Mouse (Mus musculus): ENCODE measurements around the gene Fgfr2. TPM values are rescaled to one million over a fixed set of nuclear protein-coding genes. Genes with fewer than 3 reads are reported as not detected.

The Fgfr2 gene
- polyA plus RNA-seq, 1 experiment from 2014 or later, result 11.4 TPM

DNA sequence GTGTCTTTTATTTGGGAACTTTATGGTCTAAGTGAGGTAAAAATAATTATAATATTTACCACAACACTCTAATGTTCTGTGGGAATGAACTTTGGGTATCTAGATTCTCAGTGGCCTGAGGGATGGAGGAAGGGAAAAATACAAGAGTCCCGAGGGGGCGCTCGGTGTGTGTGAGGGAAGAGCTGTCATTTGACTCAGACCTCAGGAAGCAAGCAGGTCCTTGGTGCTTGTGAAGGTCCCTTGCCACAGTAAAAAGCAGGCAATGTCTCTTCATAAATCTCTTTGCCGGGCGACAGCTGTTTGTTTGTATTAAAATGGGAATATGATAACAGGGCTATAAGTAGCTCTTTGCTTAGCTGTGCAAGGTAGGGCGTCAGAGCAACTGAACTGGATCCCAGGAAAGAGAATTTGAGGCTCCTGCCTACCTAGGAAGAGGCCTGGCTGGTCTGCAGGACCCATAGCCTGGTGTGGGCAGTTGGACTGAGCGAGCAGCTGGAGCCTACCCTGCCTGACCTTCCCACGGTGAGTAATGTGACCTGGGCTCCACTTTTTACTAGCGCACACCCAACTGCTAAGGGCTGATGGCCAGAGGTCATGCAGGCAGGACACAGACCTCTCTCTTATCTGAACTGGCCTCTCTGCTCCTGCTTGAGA, 2554.2 kb downstream of the Fgfr2 start:
- H3K4me3 ChIP-seq (ENCODE audit: low read depth, low read length), result no peak overlapping the region
- H3K4me2 ChIP-seq (ENCODE audit: low read depth, low read length), result no peak overlapping the region
- no peak overlapping the region; the same call in 1 of the 2 replicates for H3K27ac ChIP-seq (ENCODE audit: low read length)
- no peaks in the 10 kb centered on the region for H3K4me1 ChIP-seq (ENCODE audit: control insufficient read depth, low read depth, low read length)
- no peaks in the 10 kb centered on the region for H3K36me3 ChIP-seq (ENCODE audit: control insufficient read depth, insufficient read depth)
- 57% methylated on average over 9 of the region's 9 CpGs for WGBS (ENCODE audit: insufficient replicate concordance)
- H3K27me3 ChIP-seq (ENCODE audit: control insufficient read depth, insufficient read depth, low read depth, low read length), result no peaks in the 10 kb centered on the region
- no peaks in the 10 kb centered on the region for H3K9me3 ChIP-seq (replicated peaks; ENCODE audit: control insufficient read depth, low read length)
- peak; percentile 84 for ATAC-seq (ENCODE audit: low read depth)
- H3K9ac ChIP-seq (ENCODE audit: low read depth, low read length), result no peak overlapping the region

DNA sequence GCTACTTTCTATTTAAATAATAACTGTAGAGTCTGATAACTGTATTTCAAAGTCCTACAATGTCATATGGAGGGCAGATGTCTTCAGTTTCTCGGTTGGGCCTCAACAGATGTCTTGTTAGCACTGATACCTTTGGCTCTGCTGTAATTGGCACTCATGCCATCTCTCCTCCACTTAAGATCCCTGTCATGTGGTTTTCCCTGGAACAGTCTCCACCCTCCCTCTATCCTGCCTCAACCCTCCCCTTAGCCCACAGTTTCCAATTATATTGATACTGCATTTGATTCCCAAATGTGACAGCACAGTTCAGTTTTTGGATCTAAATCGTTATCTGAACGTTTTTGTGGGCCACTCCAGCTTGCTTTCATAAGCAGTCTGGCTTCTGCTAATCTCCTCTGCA, 2558.6 kb downstream of the Fgfr2 start:
- ATAC-seq (ENCODE audit: low read depth), result no peak
- Histone ChIP-seq H3K4me1 (ENCODE audit: control insufficient read depth, low read depth, low read length) (no peaks in the 10 kb centered on the region; the same call in 1 of the 2 replicates), H3K27ac (ENCODE audit: low read length) (no peak overlapping the region), H3K27me3 (ENCODE audit: control insufficient read depth, insufficient read depth, low read depth, low read length) (no peaks in the 10 kb centered on the region), H3K4me2 (ENCODE audit: low read depth, low read length) (no peak overlapping the region), H3K9ac (ENCODE audit: low read depth, low read length) (no peak overlapping the region), H3K9me3 (replicated peaks; ENCODE audit: control insufficient read depth, low read length) (no peaks in the 10 kb centered on the region), H3K4me3 (ENCODE audit: low read depth, low read length) (no peak overlapping the region), H3K36me3 (ENCODE audit: control insufficient read depth, insufficient read depth) (no peaks in the 10 kb centered on the region)
- 36% methylated on average over 3 of the region's 3 CpGs for WGBS (ENCODE audit: insufficient replicate concordance)

DNA sequence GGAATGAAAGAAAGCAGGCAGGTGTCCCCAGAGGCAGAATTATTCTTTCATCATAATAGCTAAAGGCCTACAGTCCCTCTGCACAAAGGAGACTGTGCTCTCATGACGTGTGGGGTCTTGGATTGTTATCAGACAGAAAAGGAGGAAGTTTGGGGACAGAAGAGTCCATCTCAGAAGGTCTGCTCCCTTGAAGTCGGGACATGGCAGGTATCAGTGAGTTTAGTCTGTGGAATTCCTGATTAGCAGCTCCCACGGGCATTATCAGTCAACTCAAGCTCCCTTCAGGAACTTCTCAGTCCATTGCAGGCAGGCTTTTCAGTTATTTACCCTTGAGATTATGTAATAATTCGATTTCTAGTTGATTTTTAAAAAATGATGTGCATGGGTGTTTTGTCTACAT, 2559.3 kb downstream of the Fgfr2 start:
- H3K27ac ChIP-seq (ENCODE audit: low read length), result no peak overlapping the region
- WGBS (ENCODE audit: insufficient replicate concordance), result 17% methylated on average over 4 of the region's 4 CpGs

DNA sequence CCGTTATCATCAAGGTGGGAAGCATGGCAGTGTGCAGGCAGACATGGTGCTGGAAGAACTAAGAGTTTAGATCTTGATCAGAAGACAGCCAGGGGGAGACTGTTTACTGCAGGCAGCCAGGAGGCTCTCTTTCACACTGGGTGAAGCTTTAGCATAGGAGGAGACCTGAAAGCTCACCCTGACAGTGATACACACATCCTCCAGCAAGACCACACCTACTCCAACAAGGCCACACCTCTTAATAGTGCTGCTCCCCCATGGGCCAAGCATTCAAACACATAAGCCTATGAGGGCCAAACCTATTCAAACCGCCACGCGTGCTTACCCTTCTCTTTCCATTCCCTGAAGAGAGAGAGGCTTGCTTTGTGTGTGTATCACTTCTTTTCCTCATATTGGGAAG, 2559.9 kb downstream of the Fgfr2 start:
- Histone ChIP-seq H3K4me2 (ENCODE audit: low read depth, low read length) (no peak overlapping the region), H3K4me1 (ENCODE audit: control insufficient read depth, low read depth, low read length) (no peaks in the 10 kb centered on the region; the same call in 1 of the 2 replicates), H3K36me3 (ENCODE audit: control insufficient read depth, insufficient read depth) (no peaks in the 10 kb centered on the region), H3K27ac (ENCODE audit: low read length) (no peak overlapping the region), H3K9ac (ENCODE audit: low read depth, low read length) (no peak overlapping the region), H3K27me3 (ENCODE audit: control insufficient read depth, insufficient read depth, low read depth, low read length) (no peaks in the 10 kb centered on the region), H3K9me3 (replicated peaks; ENCODE audit: control insufficient read depth, low read length) (no peaks in the 10 kb centered on the region), H3K4me3 (ENCODE audit: low read depth, low read length) (no peak overlapping the region)
- 82% methylated on average over 4 of the region's 4 CpGs for WGBS (ENCODE audit: insufficient replicate concordance)
- no peak for ATAC-seq (ENCODE audit: low read depth)

More for the DNA sequence above, 2559.3 kb downstream of the Fgfr2 start:
- H3K36me3 ChIP-seq (ENCODE audit: control insufficient read depth, insufficient read depth), result no peaks in the 10 kb centered on the region
- no peak overlapping the region for H3K4me2 ChIP-seq (ENCODE audit: low read depth, low read length)
- H3K9me3 ChIP-seq (replicated peaks; ENCODE audit: control insufficient read depth, low read length), result no peaks in the 10 kb centered on the region
- no peak overlapping the region for H3K4me3 ChIP-seq (ENCODE audit: low read depth, low read length)
- no peaks in the 10 kb centered on the region; the same call in 1 of the 2 replicates for H3K4me1 ChIP-seq (ENCODE audit: control insufficient read depth, low read depth, low read length)
- no peak overlapping the region for H3K9ac ChIP-seq (ENCODE audit: low read depth, low read length)
- ATAC-seq (ENCODE audit: low read depth), result no peak
- no peaks in the 10 kb centered on the region for H3K27me3 ChIP-seq (ENCODE audit: control insufficient read depth, insufficient read depth, low read depth, low read length)

DNA sequence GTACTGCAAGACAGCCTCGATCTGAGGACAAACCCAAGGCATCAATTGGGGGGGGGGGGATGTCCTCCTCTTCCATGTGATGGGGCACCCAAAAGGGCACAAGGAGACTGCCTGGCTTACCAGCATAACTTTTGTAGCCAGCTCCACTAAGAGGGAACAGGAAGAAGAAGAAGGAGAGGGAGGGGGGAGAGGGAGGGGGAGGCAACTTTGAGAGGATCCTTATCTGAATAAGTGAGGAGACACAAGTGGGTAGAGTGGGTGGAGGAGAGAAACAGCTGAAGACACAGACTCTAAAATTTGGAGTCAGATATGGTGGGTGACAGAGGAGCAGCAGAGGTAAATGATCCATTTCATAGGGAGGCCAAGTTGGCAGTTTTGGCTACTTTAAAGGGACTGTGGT, 2562.2 kb downstream of the Fgfr2 start:
- Histone ChIP-seq H3K4me1 (ENCODE audit: control insufficient read depth, low read depth, low read length) (no peaks in the 10 kb centered on the region; the same call in 1 of the 2 replicates), H3K27me3 (ENCODE audit: control insufficient read depth, insufficient read depth, low read depth, low read length) (no peaks in the 10 kb centered on the region), H3K4me3 (ENCODE audit: low read depth, low read length) (no peak overlapping the region), H3K9ac (ENCODE audit: low read depth, low read length) (no peak overlapping the region), H3K36me3 (ENCODE audit: control insufficient read depth, insufficient read depth) (no peaks in the 10 kb centered on the region), H3K9me3 (replicated peaks; ENCODE audit: control insufficient read depth, low read length) (no peaks in the 10 kb centered on the region), H3K27ac (ENCODE audit: low read length) (no peak overlapping the region), H3K4me2 (ENCODE audit: low read depth, low read length) (no peak overlapping the region)
- 25% methylated on average over 1 of the region's 1 CpGs for WGBS (ENCODE audit: insufficient replicate concordance)
- ATAC-seq (ENCODE audit: low read depth), result no peak

DNA sequence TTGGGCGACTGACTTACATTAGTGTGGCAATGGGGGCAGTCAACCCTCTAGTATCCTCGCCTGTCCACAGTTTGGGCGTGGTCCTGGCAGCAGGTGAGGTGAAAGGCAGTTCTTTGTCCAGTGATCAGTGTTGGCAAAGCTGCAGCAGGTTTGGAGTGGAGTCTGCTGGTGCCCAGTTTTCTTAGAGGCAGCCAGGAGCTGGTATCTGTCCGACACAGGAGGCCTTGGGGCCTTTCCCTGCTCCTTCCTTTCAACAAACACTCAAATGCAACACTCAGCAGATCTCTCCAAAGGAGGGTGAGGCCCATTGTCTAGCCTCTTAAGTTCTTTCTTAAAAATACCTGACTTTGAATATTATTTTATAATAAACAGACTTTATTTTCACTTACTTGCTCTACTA, 2564.6 kb downstream of the Fgfr2 start:
- 44% methylated on average over 4 of the region's 4 CpGs for WGBS (ENCODE audit: insufficient replicate concordance)
- no peaks in the 10 kb centered on the region for H3K36me3 ChIP-seq (ENCODE audit: control insufficient read depth, insufficient read depth)
- no peak overlapping the region for H3K4me2 ChIP-seq (ENCODE audit: low read depth, low read length)
- no peaks in the 10 kb centered on the region; the same call in 1 of the 2 replicates for H3K4me1 ChIP-seq (ENCODE audit: control insufficient read depth, low read depth, low read length)
- ATAC-seq (ENCODE audit: low read depth), result no peak
- H3K9ac ChIP-seq (ENCODE audit: low read depth, low read length), result no peak overlapping the region
- H3K27me3 ChIP-seq (ENCODE audit: control insufficient read depth, insufficient read depth, low read depth, low read length), result no peaks in the 10 kb centered on the region
- H3K4me3 ChIP-seq (ENCODE audit: low read depth, low read length), result no peak overlapping the region
- H3K27ac ChIP-seq (ENCODE audit: low read length), result no peak overlapping the region
- H3K9me3 ChIP-seq (replicated peaks; ENCODE audit: control insufficient read depth, low read length), result no peaks in the 10 kb centered on the region

DNA sequence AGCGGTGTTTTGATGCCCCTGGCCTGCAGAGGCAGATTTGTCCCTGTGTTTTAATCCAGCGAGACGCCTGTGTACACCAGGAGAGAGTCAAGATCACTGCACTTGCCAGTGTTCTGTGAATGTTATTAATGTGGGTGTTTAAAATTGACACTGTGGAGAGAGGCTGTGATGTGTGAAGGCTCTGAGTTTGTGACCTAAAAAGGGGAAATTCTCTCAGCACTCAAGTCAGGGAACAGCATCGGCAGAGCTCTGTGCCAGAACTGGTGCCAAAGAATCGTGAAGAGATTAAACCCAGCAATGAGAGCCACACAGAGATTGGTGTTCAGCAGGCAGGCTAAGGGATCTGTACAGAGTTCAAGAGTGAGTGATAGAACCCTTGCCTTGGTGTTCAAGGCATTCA, 2567.6 kb downstream of the Fgfr2 start:
- no peaks in the 10 kb centered on the region for H3K9me3 ChIP-seq (replicated peaks; ENCODE audit: control insufficient read depth, low read length)
- WGBS (ENCODE audit: insufficient replicate concordance), result 71% methylated on average over 5 of the region's 5 CpGs
- ATAC-seq (ENCODE audit: low read depth), result no peak

DNA sequence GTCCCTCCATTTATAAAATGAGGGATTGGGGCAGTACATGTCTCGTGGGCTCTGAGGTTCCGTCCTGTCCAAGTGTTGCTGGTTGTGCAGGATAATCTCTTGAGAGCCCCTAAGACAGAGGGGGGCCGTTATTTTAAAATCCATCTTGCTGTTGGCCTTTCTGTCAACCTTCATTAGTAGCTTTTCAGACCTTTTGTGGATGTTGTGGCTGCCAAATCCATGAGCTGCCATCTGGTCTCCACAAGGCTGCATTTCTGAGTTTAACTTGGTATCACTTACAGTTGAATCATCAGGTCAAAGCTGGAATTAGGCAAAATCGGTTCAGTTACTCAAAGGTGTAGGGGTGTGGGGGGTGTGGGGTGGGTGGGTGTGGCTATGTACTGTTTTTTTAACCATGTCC, 2569.8 kb downstream of the Fgfr2 start:
- Histone ChIP-seq H3K9ac (ENCODE audit: low read depth, low read length) (no peak overlapping the region), H3K4me3 (ENCODE audit: low read depth, low read length) (no peak overlapping the region), H3K36me3 (ENCODE audit: control insufficient read depth, insufficient read depth) (no peaks in the 10 kb centered on the region), H3K9me3 (replicated peaks; ENCODE audit: control insufficient read depth, low read length) (no peaks in the 10 kb centered on the region), H3K4me2 (ENCODE audit: low read depth, low read length) (no peak overlapping the region), H3K27me3 (ENCODE audit: control insufficient read depth, insufficient read depth, low read depth, low read length) (no peaks in the 10 kb centered on the region), H3K27ac (ENCODE audit: low read length) (no peak overlapping the region), H3K4me1 (ENCODE audit: control insufficient read depth, low read depth, low read length) (no peaks in the 10 kb centered on the region)
- ATAC-seq (ENCODE audit: low read depth), result no peak
- WGBS (ENCODE audit: insufficient replicate concordance), result 54% methylated on average over 4 of the region's 4 CpGs

More for the DNA sequence above, 2567.6 kb downstream of the Fgfr2 start:
- no peaks in the 10 kb centered on the region for H3K36me3 ChIP-seq (ENCODE audit: control insufficient read depth, insufficient read depth)
- H3K4me3 ChIP-seq (ENCODE audit: low read depth, low read length), result no peak overlapping the region
- no peak overlapping the region for H3K27ac ChIP-seq (ENCODE audit: low read length)
- no peak overlapping the region for H3K9ac ChIP-seq (ENCODE audit: low read depth, low read length)
- no peak overlapping the region for H3K4me2 ChIP-seq (ENCODE audit: low read depth, low read length)
- no peaks in the 10 kb centered on the region; the same call in 1 of the 2 replicates for H3K4me1 ChIP-seq (ENCODE audit: control insufficient read depth, low read depth, low read length)
- H3K27me3 ChIP-seq (ENCODE audit: control insufficient read depth, insufficient read depth, low read depth, low read length), result no peaks in the 10 kb centered on the region

DNA sequence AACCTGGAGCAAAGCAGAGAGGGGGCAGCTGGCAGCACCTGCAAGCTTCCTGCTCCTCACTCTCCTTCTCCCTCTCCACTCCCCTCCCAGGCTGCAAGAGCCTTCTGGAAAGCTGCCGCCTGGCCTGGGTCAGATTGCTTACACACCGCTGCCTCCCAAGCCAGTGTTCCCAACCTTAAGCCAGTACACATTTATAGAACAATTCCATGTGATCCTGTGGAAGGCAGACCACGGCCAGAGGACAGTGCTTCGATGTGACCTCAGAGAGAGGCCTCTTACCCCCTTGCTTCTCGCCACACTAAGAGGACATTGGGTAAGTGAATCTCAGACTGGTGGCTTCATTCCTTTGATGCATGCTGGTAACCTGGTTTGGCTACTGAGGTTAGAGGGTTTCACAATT, 2570.4 kb downstream of the Fgfr2 start:
- no peaks in the 10 kb centered on the region for H3K9me3 ChIP-seq (replicated peaks; ENCODE audit: control insufficient read depth, low read length)
- no peaks in the 10 kb centered on the region for H3K27me3 ChIP-seq (ENCODE audit: control insufficient read depth, insufficient read depth, low read depth, low read length)
- no peak overlapping the region for H3K4me3 ChIP-seq (ENCODE audit: low read depth, low read length)
- no peaks in the 10 kb centered on the region for H3K4me1 ChIP-seq (ENCODE audit: control insufficient read depth, low read depth, low read length)
- no peak overlapping the region for H3K9ac ChIP-seq (ENCODE audit: low read depth, low read length)
- H3K36me3 ChIP-seq (ENCODE audit: control insufficient read depth, insufficient read depth), result no peaks in the 10 kb centered on the region
- no peak overlapping the region for H3K27ac ChIP-seq (ENCODE audit: low read length)
- no peak for ATAC-seq (ENCODE audit: low read depth)
- WGBS (ENCODE audit: insufficient replicate concordance), result 67% methylated on average over 5 of the region's 5 CpGs
- no peak overlapping the region for H3K4me2 ChIP-seq (ENCODE audit: low read depth, low read length)
